Mouse (Mus musculus) megakaryocyte, embryonic 14.5 days (primary cell): Measurements from ENCODE around the gene Gm49322.

Experiments used
- FLI1 ChIP-seq: IDR thresholded peaks from 2 replicates; pipeline ENCODE4 v1.6.1; 2012; ENCODE audit warnings: low read length, inconsistent platforms, mixed read lengths
- GATA1 ChIP-seq: IDR thresholded peaks from 3 replicates; pipeline ENCODE4 v1.6.1; 2012; ENCODE audit warnings: mixed read lengths, low read length, inconsistent platforms, borderline replicate concordance

GRCm38 (mm10) chr10:80656130-80656862 is 50.5 kb downstream of the Gm49322 start:
- TF ChIP-seq GATA1 (no peak), FLI1 (no peak)
